Mouse (Mus musculus): ENCODE measurements around the gene F8. TPM values are rescaled to one million over a fixed set of nuclear protein-coding genes. Genes with fewer than 3 reads are reported as not detected.

Gene F8
- polyA plus RNA-seq (2011; ENCODE audit: insufficient read depth, insufficient read length, low replicate concordance, missing spikeins), result 0.27 and 1.3 TPM in 2 replicates

DNA sequence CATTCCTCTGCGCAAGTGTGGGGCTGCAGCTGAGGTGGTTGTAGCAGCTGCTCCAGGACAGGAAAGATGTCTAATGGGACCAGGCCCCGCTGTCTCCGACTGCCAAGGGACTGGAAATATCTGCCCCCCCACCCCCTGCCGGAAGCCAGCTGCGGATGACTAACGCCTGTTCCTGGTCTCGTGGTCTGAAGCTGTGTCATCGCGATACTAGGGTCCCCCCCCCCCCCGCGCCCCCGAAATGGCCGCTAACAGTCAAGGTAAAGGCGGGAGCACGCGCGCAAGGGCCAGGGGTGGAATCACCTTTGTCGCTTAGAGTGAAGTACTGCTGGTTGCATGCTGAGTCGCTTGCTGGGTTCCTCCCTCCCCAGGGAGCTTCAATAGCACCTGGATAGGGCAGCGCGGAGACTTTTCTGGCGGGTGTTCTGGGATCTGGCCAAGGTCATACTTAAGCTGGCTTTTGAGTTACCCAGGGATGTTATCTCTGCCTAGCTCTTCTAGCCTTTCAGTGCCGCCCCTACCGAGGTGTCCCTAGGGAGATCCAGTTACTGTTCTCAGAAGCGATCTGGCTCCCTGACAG is at the start of gene F8, which contains the start of gene Fundc2:
Gene F8, minus strand, starts transcription at position 421 of the 577 bp plus-strand sequence.
Gene Fundc2, plus strand, starts transcription at position 205 of the 577 bp plus-strand sequence.
- WGBS, result 6% methylated on average over 25 of the region's 25 CpGs
- peak within 1 kb of the TSS; percentile 88 for H3K4me3 ChIP-seq (replicated peaks; ENCODE audit: control insufficient read depth, low read depth, low read length)
- TF ChIP-seq POLR2A (IDR thresholded peaks at IDR 0.05; ENCODE audit: borderline replicate concordance, control insufficient read depth, low read depth, low read length) (0 out of 2 replicates have a peak, but pooled peaks have one; percentile 32), CTCF (IDR thresholded peaks at IDR 0.05; ENCODE audit: control insufficient read depth, insufficient read depth, low read length) (no peak)

DNA sequence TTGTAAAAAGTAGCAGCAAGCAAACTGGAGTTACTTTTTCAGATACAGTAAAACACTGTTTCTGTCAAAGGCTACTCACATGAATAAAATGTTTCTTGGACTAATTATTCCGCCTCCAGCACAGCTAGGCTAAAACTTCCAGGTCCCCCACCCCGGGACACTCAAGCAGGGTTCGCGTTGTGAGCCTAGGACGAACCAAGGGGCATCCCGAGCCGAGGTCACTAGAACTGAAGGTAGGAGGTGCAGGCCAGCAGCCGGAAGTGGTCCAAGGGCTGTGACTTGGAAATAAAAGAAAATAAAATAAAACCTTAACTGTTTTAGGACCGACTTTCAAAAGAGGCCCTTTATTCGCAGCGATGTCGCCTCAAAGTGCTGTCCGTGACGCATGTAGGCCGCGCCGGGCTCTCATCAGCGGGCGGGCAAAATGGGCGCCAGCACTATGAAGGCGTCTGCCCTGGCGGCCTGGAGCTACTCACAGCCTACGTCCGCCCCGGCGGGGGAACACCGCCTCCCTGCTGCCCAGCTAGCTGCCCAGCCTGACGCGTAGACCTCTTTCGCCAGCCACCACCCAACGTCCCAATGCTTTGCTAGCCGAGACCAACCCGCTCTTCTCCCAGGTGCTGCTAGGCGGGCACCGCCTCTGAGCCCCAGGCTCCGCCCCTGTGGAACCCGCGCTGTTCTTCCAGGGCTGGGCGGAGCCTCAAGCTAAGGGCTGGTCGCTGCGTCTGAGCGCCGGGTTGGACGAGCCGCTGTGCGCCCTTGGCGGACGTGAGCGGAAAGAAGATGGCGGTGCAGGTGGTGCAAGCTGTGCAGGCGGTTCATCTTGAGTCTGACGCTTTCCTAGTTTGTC is 33.7 kb upstream of the F8 start, which contains the start of the genes Cmc4, Mtcp1 and Brcc3:
Gene Cmc4, minus strand, starts transcription at position 649 of the 850 bp plus-strand sequence.
Gene Mtcp1, minus strand, starts transcription at position 653 of the 850 bp plus-strand sequence.
Gene Brcc3, plus strand, starts transcription at position 693 of the 850 bp plus-strand sequence.
- Histone ChIP-seq H3K27ac (ENCODE audit: control insufficient read depth, insufficient read depth, low read depth, low read length, poor library complexity) (peak within 1 kb of the TSS; percentile 97), H3K4me3 (replicated peaks; ENCODE audit: control insufficient read depth, low read depth, low read length) (peak within 1 kb of the TSS; percentile 94), H3K4me1 (ENCODE audit: control insufficient read depth, insufficient read depth, low read length) (no peaks in the 10 kb centered on the region)
- WGBS, result 9% methylated on average over 52 of the region's 52 CpGs
- TF ChIP-seq POLR2A (IDR thresholded peaks at IDR 0.05; ENCODE audit: borderline replicate concordance, control insufficient read depth, low read depth, low read length) (peak; percentile 97), CTCF (IDR thresholded peaks at IDR 0.05; ENCODE audit: control insufficient read depth, insufficient read depth, low read length) (peak; percentile 16; the same call in 1 of the 2 replicates)

More for the DNA sequence above, at the start of gene F8, which contains the start of gene Fundc2:
- no peaks in the 10 kb centered on the region for H3K4me1 ChIP-seq (ENCODE audit: control insufficient read depth, insufficient read depth, low read length)
- peak within 1 kb of the TSS; percentile 57 for H3K27ac ChIP-seq (ENCODE audit: control insufficient read depth, insufficient read depth, low read depth, low read length, poor library complexity)

- WGBS, result 87% methylated on average over 1 of the region's 1 CpGs
- no peak for TF ChIP-seq CTCF (IDR thresholded peaks at IDR 0.05; ENCODE audit: control insufficient read depth, insufficient read depth, low read length)
- no peak for TF ChIP-seq POLR2A (IDR thresholded peaks at IDR 0.05; ENCODE audit: borderline replicate concordance, control insufficient read depth, low read depth, low read length)
These were observed 27.3 kb upstream of the F8 start for GRCm38 (mm10) chrX:75409711-75410110.

GRCm38 (mm10) chrX:75403350-75403749 is 20.9 kb upstream of the F8 start:
- TF ChIP-seq CTCF (IDR thresholded peaks at IDR 0.05; ENCODE audit: control insufficient read depth, insufficient read depth, low read length) (no peak), POLR2A (IDR thresholded peaks at IDR 0.05; ENCODE audit: borderline replicate concordance, control insufficient read depth, low read depth, low read length) (no peak)
- Histone ChIP-seq H3K4me3 (replicated peaks; ENCODE audit: control insufficient read depth, low read depth, low read length) (no peak overlapping the region), H3K27ac (ENCODE audit: control insufficient read depth, insufficient read depth, low read depth, low read length, poor library complexity) (no peak overlapping the region), H3K4me1 (ENCODE audit: control insufficient read depth, insufficient read depth, low read length) (no peaks in the 10 kb centered on the region)

More at GRCm38 (mm10) chrX:75409711-75410110, 27.3 kb upstream of the F8 start:
- Histone ChIP-seq H3K4me1 (ENCODE audit: control insufficient read depth, insufficient read depth, low read length) (no peaks in the 10 kb centered on the region), H3K27ac (ENCODE audit: control insufficient read depth, insufficient read depth, low read depth, low read length, poor library complexity) (no peak overlapping the region), H3K4me3 (replicated peaks; ENCODE audit: control insufficient read depth, low read depth, low read length) (no peak overlapping the region)

GRCm38 (mm10) chrX:75402668-75403067 is 20.3 kb upstream of the F8 start:
- TF ChIP-seq CTCF (IDR thresholded peaks at IDR 0.05; ENCODE audit: control insufficient read depth, insufficient read depth, low read length) (no peak), POLR2A (IDR thresholded peaks at IDR 0.05; ENCODE audit: borderline replicate concordance, control insufficient read depth, low read depth, low read length) (no peak)
- WGBS, result 17% methylated on average over 2 of the region's 2 CpGs
- H3K4me1 ChIP-seq (ENCODE audit: control insufficient read depth, insufficient read depth, low read length), result no peaks in the 10 kb centered on the region
- H3K27ac ChIP-seq (ENCODE audit: control insufficient read depth, insufficient read depth, low read depth, low read length, poor library complexity), result no peak overlapping the region
- H3K4me3 ChIP-seq (replicated peaks; ENCODE audit: control insufficient read depth, low read depth, low read length), result no peak overlapping the region

GRCm38 (mm10) chrX:75399471-75399870 is 17.1 kb upstream of the F8 start:
- H3K4me1 ChIP-seq (ENCODE audit: control insufficient read depth, insufficient read depth, low read length), result no peaks in the 10 kb centered on the region
- TF ChIP-seq POLR2A (IDR thresholded peaks at IDR 0.05; ENCODE audit: borderline replicate concordance, control insufficient read depth, low read depth, low read length) (no peak), CTCF (IDR thresholded peaks at IDR 0.05; ENCODE audit: control insufficient read depth, insufficient read depth, low read length) (no peak)
- no peak overlapping the region for H3K27ac ChIP-seq (ENCODE audit: control insufficient read depth, insufficient read depth, low read depth, low read length, poor library complexity)
- no peak overlapping the region for H3K4me3 ChIP-seq (replicated peaks; ENCODE audit: control insufficient read depth, low read depth, low read length)
- WGBS, result 88% methylated on average over 1 of the region's 1 CpGs

DNA sequence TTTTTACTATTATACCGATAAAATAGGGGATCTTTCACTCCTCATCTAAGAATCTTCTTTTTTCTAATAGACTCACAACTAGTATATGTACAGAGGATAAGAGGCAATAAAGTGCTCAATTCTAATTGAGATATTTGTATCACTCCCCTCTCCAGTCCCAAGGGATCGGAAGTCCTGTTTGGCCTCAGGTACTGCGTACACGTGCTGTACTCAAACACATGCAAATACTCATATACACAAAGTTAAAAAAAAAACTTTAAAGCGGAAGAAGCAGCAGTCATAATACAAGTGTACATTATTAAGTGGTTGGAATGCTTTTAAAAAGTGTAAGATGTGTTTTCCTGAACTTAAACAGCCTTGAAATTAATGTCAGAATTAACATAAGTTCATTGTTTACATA is 716 bp downstream of the F8 start:
- H3K4me3 ChIP-seq (replicated peaks; ENCODE audit: control insufficient read depth, low read depth, low read length), result no peak overlapping the region
- no peaks in the 10 kb centered on the region for H3K4me1 ChIP-seq (ENCODE audit: control insufficient read depth, insufficient read depth, low read length)
- no peak for TF ChIP-seq POLR2A (IDR thresholded peaks at IDR 0.05; ENCODE audit: borderline replicate concordance, control insufficient read depth, low read depth, low read length)
- no peak for TF ChIP-seq CTCF (IDR thresholded peaks at IDR 0.05; ENCODE audit: control insufficient read depth, insufficient read depth, low read length)
- WGBS, result 75% methylated on average over 5 of the region's 5 CpGs
- H3K27ac ChIP-seq (ENCODE audit: control insufficient read depth, insufficient read depth, low read depth, low read length, poor library complexity), result no peak overlapping the region

GRCm38 (mm10) chrX:75381176-75381575 is 1.2 kb downstream of the F8 start:
- H3K4me1 ChIP-seq (ENCODE audit: control insufficient read depth, insufficient read depth, low read length), result no peaks in the 10 kb centered on the region
- WGBS, result 43% methylated on average over 1 of the region's 1 CpGs
- TF ChIP-seq POLR2A (IDR thresholded peaks at IDR 0.05; ENCODE audit: borderline replicate concordance, control insufficient read depth, low read depth, low read length), result no peak
- no peak for TF ChIP-seq CTCF (IDR thresholded peaks at IDR 0.05; ENCODE audit: control insufficient read depth, insufficient read depth, low read length)
- H3K27ac ChIP-seq (ENCODE audit: control insufficient read depth, insufficient read depth, low read depth, low read length, poor library complexity), result no peak overlapping the region
- H3K4me3 ChIP-seq (replicated peaks; ENCODE audit: control insufficient read depth, low read depth, low read length), result no peak overlapping the region
